Mouse (Mus musculus): ENCODE results near the gene Nxpe4. TPM values are rescaled to one million over a fixed set of nuclear protein-coding genes. Genes with fewer than 3 reads are reported as not detected.

The Nxpe4 gene
- polyA plus RNA-seq, 1 experiment from 2014 or later, result 9.0 TPM

GRCm38 (mm10) chr9:48418829-48419228 lies 257.0 kb downstream of the Nxpe4 start:
- Histone ChIP-seq H3K36me3 (ENCODE audit: control insufficient read depth, insufficient read depth, low read length) (no peaks in the 10 kb centered on the region), H3K9ac (ENCODE audit: low read depth, low read length) (no peak overlapping the region), H3K4me2 (ENCODE audit: low read length) (no peak overlapping the region), H3K27ac (ENCODE audit: low read length) (no peak overlapping the region), H3K9me3 (replicated peaks; ENCODE audit: control insufficient read depth, low read length, poor library complexity, severe bottlenecking) (no peaks in the 10 kb centered on the region), H3K4me3 (ENCODE audit: low read depth, low read length) (no peak overlapping the region), H3K27me3 (ENCODE audit: control insufficient read depth, insufficient read depth, low read depth, low read length) (no peaks in the 10 kb centered on the region), H3K4me1 (ENCODE audit: control insufficient read depth, insufficient read depth, low read length) (no peaks in the 10 kb centered on the region)
- 62% methylated on average over 8 of the region's 8 CpGs for WGBS
- ATAC-seq, result no peak

DNA sequence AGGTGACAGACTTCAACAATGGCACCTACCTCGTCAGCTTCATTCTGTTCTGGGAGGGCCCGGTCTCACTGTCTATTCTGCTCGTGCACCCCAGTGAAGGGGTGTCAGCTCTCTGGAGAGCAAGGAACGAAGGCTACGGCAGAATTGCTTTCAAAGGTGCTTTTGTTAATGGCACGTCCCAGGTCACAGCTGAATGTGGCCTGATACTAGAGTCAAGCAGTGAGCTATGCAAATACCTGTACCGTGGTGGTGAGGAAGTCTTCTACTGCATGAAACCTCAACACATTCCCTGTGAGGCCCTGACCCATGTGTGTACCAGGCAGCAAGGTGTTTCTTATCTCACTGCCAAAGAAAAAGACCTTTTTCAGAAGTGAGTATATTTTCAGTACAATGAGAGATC lies 258.6 kb downstream of the Nxpe4 start:
- H3K4me3 ChIP-seq (ENCODE audit: low read depth, low read length), result no peak overlapping the region
- no peak overlapping the region for H3K27ac ChIP-seq (ENCODE audit: low read length)
- H3K9ac ChIP-seq (ENCODE audit: low read depth, low read length), result no peak overlapping the region
- ATAC-seq, result no peak
- no peaks in the 10 kb centered on the region for H3K9me3 ChIP-seq (replicated peaks; ENCODE audit: control insufficient read depth, low read length, poor library complexity, severe bottlenecking)
- no peak overlapping the region for H3K4me2 ChIP-seq (ENCODE audit: low read length)
- 83% methylated on average over 7 of the region's 7 CpGs for WGBS
- no peaks in the 10 kb centered on the region for H3K27me3 ChIP-seq (ENCODE audit: control insufficient read depth, insufficient read depth, low read depth, low read length)
- H3K4me1 ChIP-seq (ENCODE audit: control insufficient read depth, insufficient read depth, low read length), result no peaks in the 10 kb centered on the region
- H3K36me3 ChIP-seq (ENCODE audit: control insufficient read depth, insufficient read depth, low read length), result no peaks in the 10 kb centered on the region

DNA sequence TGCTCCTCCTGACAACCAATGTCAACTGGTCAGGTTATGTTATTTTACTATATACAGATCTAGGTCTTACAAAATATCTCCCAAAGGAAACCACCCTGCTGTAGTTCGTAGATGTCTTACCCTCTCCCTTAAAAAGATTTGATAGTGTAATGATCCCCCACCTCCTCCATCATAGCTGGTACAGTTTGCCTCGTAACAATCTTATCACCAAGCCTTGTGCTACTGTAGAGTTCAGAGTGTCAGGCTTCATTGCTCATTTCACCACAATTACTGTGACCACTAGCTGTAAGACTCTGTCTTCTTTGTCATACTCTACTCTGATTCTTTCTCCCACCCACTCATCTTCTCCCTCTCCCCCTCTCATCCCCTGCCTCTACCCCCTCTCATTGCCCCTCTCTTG lies 259.2 kb downstream of the Nxpe4 start:
- no peak overlapping the region for H3K4me3 ChIP-seq (ENCODE audit: low read depth, low read length)
- no peaks in the 10 kb centered on the region for H3K27me3 ChIP-seq (ENCODE audit: control insufficient read depth, insufficient read depth, low read depth, low read length)
- ATAC-seq, result no peak
- H3K9ac ChIP-seq (ENCODE audit: low read depth, low read length), result no peak overlapping the region
- no peak overlapping the region for H3K4me2 ChIP-seq (ENCODE audit: low read length)
- H3K27ac ChIP-seq (ENCODE audit: low read length), result no peak overlapping the region
- no peaks in the 10 kb centered on the region for H3K36me3 ChIP-seq (ENCODE audit: control insufficient read depth, insufficient read depth, low read length)
- WGBS, result 93% methylated on average over 2 of the region's 2 CpGs
- no peaks in the 10 kb centered on the region for H3K4me1 ChIP-seq (ENCODE audit: control insufficient read depth, insufficient read depth, low read length)
- H3K9me3 ChIP-seq (replicated peaks; ENCODE audit: control insufficient read depth, low read length, poor library complexity, severe bottlenecking), result no peaks in the 10 kb centered on the region

DNA sequence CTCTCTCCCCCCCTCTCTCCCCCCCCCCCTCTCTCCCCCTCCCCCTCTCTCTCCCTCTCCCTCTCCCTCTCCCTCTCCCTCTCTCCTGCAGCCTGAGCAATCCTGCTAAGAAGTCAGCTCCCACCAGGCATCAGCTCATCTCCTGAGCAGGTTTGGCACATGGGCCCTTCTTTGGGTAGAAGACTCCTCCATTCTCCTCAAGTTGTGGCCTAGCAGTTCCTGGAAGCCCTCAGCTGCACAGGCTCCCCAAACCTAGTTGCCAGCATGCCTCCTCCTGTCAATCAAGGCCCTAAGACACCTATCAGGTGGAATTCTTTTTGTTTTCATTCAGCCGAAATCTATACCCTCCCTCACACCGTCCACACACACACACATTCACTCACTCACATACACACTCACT lies 259.7 kb downstream of the Nxpe4 start:
- Histone ChIP-seq H3K4me1 (ENCODE audit: control insufficient read depth, insufficient read depth, low read length) (no peaks in the 10 kb centered on the region), H3K9me3 (replicated peaks; ENCODE audit: control insufficient read depth, low read length, poor library complexity, severe bottlenecking) (no peaks in the 10 kb centered on the region), H3K36me3 (ENCODE audit: control insufficient read depth, insufficient read depth, low read length) (no peaks in the 10 kb centered on the region), H3K27ac (ENCODE audit: low read length) (no peak overlapping the region), H3K4me3 (ENCODE audit: low read depth, low read length) (no peak overlapping the region), H3K27me3 (ENCODE audit: control insufficient read depth, insufficient read depth, low read depth, low read length) (no peaks in the 10 kb centered on the region), H3K9ac (ENCODE audit: low read depth, low read length) (no peak overlapping the region), H3K4me2 (ENCODE audit: low read length) (no peak overlapping the region)
- no peak for ATAC-seq
- 87% methylated on average over 2 of the region's 2 CpGs for WGBS

DNA sequence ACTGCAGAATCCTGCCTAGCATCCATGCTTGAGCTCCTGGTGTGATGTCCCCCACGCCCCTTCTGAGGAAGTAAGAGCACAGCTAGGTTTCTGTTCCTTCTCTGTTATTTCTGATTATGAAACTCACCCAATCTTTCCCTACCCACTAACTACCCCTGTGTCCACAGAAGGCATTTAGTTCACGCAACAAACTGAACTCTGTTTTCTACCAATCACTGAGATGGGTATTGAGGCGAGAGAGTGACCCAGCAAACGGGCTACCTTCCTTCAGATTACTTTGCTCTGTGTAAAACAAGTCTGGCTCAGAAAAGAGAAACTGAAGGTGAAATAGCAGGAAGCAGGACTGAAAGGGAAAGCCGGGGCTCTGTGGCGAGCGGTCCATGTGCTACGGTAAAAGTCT lies 260.6 kb downstream of the Nxpe4 start:
- no peaks in the 10 kb centered on the region for H3K9me3 ChIP-seq (replicated peaks; ENCODE audit: control insufficient read depth, low read length, poor library complexity, severe bottlenecking)
- H3K4me1 ChIP-seq (ENCODE audit: control insufficient read depth, insufficient read depth, low read length), result no peaks in the 10 kb centered on the region
- no peaks in the 10 kb centered on the region for H3K27me3 ChIP-seq (ENCODE audit: control insufficient read depth, insufficient read depth, low read depth, low read length)
- no peak overlapping the region for H3K4me2 ChIP-seq (ENCODE audit: low read length)
- H3K36me3 ChIP-seq (ENCODE audit: control insufficient read depth, insufficient read depth, low read length), result no peaks in the 10 kb centered on the region
- H3K27ac ChIP-seq (ENCODE audit: low read length), result no peak overlapping the region
- H3K9ac ChIP-seq (ENCODE audit: low read depth, low read length), result no peak overlapping the region
- 83% methylated on average over 8 of the region's 8 CpGs for WGBS
- no peak for ATAC-seq
- H3K4me3 ChIP-seq (ENCODE audit: low read depth, low read length), result no peak overlapping the region

DNA sequence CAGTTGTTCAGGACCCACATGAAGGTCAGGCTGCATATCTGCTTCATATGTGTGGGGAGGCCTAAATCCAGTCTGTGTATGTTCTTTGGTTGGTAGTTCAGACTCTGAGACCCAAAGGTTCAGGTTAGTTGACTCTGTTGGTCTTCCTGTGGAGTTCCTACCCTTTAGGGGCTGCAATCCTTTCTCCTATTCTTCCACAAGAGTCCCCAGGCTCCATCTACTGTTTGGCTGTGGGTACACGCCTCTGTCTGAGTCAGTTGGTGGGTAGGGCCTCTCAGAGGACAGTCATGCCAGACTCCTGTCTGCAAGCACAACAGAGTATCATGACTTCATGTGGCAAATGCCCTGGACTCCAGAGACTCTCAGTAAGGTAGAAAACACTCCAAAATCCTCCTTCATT lies 261.4 kb downstream of the Nxpe4 start:
- Histone ChIP-seq H3K27me3 (ENCODE audit: control insufficient read depth, insufficient read depth, low read depth, low read length) (no peaks in the 10 kb centered on the region), H3K9me3 (replicated peaks; ENCODE audit: control insufficient read depth, low read length, poor library complexity, severe bottlenecking) (no peaks in the 10 kb centered on the region), H3K4me3 (ENCODE audit: low read depth, low read length) (no peak overlapping the region), H3K4me1 (ENCODE audit: control insufficient read depth, insufficient read depth, low read length) (no peaks in the 10 kb centered on the region), H3K27ac (ENCODE audit: low read length) (no peak overlapping the region), H3K4me2 (ENCODE audit: low read length) (no peak overlapping the region), H3K36me3 (ENCODE audit: control insufficient read depth, insufficient read depth, low read length) (no peaks in the 10 kb centered on the region), H3K9ac (ENCODE audit: low read depth, low read length) (no peak overlapping the region)
- WGBS, result 45% methylated on average over 1 of the region's 1 CpGs
- no peak for ATAC-seq

- WGBS, result 87% methylated on average over 7 of the region's 7 CpGs
- no peaks in the 10 kb centered on the region for H3K9me3 ChIP-seq (replicated peaks; ENCODE audit: control insufficient read depth, low read length, poor library complexity, severe bottlenecking)
- no peak overlapping the region for H3K4me2 ChIP-seq (ENCODE audit: low read length)
- ATAC-seq, result no peak
- H3K9ac ChIP-seq (ENCODE audit: low read depth, low read length), result no peak overlapping the region
- H3K27me3 ChIP-seq (ENCODE audit: control insufficient read depth, insufficient read depth, low read depth, low read length), result no peaks in the 10 kb centered on the region
- H3K4me1 ChIP-seq (ENCODE audit: control insufficient read depth, insufficient read depth, low read length), result no peaks in the 10 kb centered on the region
- H3K27ac ChIP-seq (ENCODE audit: low read length), result no peak overlapping the region
- H3K36me3 ChIP-seq (ENCODE audit: control insufficient read depth, insufficient read depth, low read length), result no peaks in the 10 kb centered on the region
- H3K4me3 ChIP-seq (ENCODE audit: low read depth, low read length), result no peak overlapping the region
These were observed 265.4 kb downstream of the Nxpe4 start for GRCm38 (mm10) chr9:48427176-48427575.

DNA sequence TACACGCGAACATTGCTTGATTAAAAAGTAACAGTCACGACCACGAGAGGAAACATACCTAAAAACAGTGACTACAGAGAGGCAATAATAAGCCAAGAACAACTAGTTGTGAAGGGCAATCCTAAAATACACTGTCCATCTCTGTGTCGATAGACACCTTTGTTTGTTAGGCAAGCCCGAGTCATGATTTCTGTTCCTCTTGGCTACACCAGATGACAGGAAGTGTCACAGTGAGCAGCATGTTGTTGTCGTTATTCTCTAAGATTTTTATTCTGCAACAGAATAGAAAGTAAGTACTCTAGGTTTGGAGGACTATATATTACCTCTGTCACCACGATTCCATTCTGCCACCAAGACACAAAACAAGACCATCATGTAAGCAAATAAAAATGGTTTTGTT lies 270.6 kb downstream of the Nxpe4 start:
- Histone ChIP-seq H3K9me3 (replicated peaks; ENCODE audit: control insufficient read depth, low read length, poor library complexity, severe bottlenecking) (no peaks in the 10 kb centered on the region), H3K27me3 (ENCODE audit: control insufficient read depth, insufficient read depth, low read depth, low read length) (no peaks in the 10 kb centered on the region), H3K27ac (ENCODE audit: low read length) (no peak overlapping the region), H3K36me3 (ENCODE audit: control insufficient read depth, insufficient read depth, low read length) (no peaks in the 10 kb centered on the region), H3K4me3 (ENCODE audit: low read depth, low read length) (no peak overlapping the region), H3K4me1 (ENCODE audit: control insufficient read depth, insufficient read depth, low read length) (no peaks in the 10 kb centered on the region), H3K9ac (ENCODE audit: low read depth, low read length) (no peak overlapping the region), H3K4me2 (ENCODE audit: low read length) (no peak overlapping the region)
- ATAC-seq, result no peak
- WGBS, result 92% methylated on average over 8 of the region's 8 CpGs

DNA sequence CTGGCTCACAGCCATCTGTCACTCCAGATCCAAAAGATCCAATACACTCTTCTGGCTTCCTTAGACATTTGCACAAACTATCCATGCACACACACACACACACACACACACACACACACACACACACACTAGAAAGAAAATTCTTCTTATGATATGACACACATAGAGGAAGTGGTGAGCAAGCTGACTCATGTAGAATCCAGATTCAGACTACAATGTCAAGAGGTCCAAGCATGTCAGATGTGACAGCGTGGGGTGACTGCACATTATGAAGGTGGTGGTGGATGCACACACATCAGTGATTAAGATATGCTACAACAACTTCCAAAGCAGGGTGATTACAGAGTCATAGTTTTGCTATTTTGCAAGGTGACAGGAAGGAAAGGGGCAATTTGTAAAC lies 282.1 kb downstream of the Nxpe4 start:
- Histone ChIP-seq H3K27me3 (ENCODE audit: control insufficient read depth, insufficient read depth, low read depth, low read length) (no peaks in the 10 kb centered on the region), H3K36me3 (ENCODE audit: control insufficient read depth, insufficient read depth, low read length) (no peaks in the 10 kb centered on the region), H3K9me3 (replicated peaks; ENCODE audit: control insufficient read depth, low read length, poor library complexity, severe bottlenecking) (no peaks in the 10 kb centered on the region), H3K4me3 (ENCODE audit: low read depth, low read length) (no peak overlapping the region), H3K4me1 (ENCODE audit: control insufficient read depth, insufficient read depth, low read length) (no peaks in the 10 kb centered on the region), H3K9ac (ENCODE audit: low read depth, low read length) (no peak overlapping the region), H3K27ac (ENCODE audit: low read length) (no peak overlapping the region), H3K4me2 (ENCODE audit: low read length) (no peak overlapping the region)
- ATAC-seq, result no peak
- 90% methylated on average over 1 of the region's 1 CpGs for WGBS

DNA sequence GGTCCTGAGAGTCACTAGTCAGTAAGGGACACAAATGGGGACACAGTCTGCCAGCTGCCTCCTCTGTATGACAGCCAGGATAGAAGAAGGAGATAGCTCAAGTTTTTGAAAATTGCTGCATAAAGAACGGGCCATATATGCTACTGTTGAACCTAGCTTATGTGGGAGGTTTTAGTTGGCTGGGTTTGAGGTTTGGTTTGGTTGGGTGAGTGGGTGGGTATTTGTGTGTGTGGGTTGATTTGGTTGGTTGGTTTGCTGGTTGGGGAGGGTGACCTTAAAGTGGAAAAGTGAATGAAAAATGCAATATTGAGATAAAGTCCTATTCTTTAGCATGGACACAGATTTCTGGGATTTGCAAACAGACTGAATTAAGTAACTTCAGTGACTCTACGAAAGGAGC lies 283.0 kb downstream of the Nxpe4 start:
- WGBS, result 88% methylated on average over 2 of the region's 2 CpGs

More for the DNA sequence above, 283.0 kb downstream of the Nxpe4 start:
- Histone ChIP-seq H3K36me3 (ENCODE audit: control insufficient read depth, insufficient read depth, low read length) (no peaks in the 10 kb centered on the region), H3K4me3 (ENCODE audit: low read depth, low read length) (no peak overlapping the region), H3K9ac (ENCODE audit: low read depth, low read length) (no peak overlapping the region), H3K9me3 (replicated peaks; ENCODE audit: control insufficient read depth, low read length, poor library complexity, severe bottlenecking) (no peaks in the 10 kb centered on the region), H3K4me2 (ENCODE audit: low read length) (no peak overlapping the region), H3K4me1 (ENCODE audit: control insufficient read depth, insufficient read depth, low read length) (no peaks in the 10 kb centered on the region), H3K27me3 (ENCODE audit: control insufficient read depth, insufficient read depth, low read depth, low read length) (no peaks in the 10 kb centered on the region), H3K27ac (ENCODE audit: low read length) (no peak overlapping the region)
- no peak for ATAC-seq

All from midbrain, embryonic 16.5 days (tissue).